Mouse (Mus musculus) retina, adult 2 months (tissue): ENCODE data around the gene Rp2.
"Not testable (repeated sequence)": the region's sequence is repeated elsewhere in the genome, so short reads cannot be mapped to it uniquely, and the experiment has no call there.

Source experiments
- DNase-seq: peaks from one replicate; pipeline ENCODE4 v3.0.0-alpha.2; 2012; ENCODE audit warnings: low read depth, low spot score

Rp2 gene

DNA sequence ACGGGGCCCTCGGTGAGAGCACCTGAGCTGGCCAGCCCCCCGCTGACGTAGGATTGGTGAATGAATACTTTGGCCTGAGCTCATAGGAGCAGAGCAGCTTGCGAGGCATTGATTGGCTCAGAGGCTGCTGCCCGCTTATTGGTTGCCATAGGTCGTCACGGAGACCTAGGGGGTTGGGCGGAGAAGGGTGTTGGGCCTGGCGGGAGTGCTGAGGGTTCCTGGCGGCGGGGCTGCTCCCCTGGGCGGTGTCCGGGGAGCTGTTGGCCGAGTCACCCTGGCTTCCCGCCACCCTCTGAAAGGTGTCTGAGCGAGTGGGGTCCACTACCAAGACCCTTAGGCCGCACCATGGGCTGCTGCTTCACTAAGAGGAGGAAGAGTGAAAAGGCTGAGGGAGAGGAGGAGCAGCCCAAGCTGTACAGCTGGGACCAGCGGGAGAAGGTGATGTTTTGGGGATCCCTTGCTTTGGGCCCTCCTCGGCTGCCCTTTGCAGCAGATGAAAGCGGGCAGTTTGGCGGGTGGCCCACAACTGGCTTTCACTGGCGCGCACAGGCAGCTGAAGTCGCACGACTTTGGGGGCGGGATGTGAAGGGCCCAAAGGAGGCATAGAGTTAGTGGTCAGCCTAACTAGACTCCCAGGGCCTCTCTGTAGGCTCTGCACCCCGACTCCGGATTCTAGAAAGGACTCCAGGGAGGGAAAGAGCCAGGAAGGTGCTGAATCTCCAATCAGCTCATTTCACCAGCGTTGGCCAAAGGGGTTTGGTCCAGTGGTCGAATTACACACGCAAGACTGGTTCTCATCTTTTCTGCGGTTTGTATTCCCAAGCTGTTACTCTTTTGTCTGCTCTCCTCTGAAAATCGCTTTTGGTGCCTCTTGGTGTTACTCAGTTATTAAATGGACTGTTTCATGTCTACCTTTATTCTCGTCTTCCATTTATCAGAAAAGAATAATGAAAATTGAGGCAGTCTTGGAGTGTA lies at the start of gene Rp2:
Gene Rp2 (plus strand): TSS at position 91 of the 975 bp plus-strand sequence.
- DNase-seq = peak; percentile 61

DNA sequence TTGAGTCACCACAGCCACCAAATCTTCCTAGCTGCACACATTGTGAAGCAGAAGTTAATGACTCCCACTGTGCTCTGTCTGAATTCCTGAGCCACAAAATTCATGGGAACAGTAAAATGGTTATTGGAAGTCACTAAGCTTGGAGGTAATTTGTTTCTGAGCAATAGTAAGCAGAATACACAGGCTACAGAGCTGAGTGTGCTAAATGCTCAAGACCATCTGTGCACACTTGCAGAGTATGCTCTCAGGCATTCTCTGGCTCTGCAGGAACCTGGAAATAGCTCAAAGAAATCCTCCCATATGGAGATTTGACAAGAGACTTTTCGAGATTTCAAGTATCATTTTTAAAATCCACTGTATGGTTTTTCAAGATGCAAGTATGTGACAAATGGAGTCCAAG lies 31.5 kb upstream of the Rp2 start:
- no peak for DNase-seq

DNA sequence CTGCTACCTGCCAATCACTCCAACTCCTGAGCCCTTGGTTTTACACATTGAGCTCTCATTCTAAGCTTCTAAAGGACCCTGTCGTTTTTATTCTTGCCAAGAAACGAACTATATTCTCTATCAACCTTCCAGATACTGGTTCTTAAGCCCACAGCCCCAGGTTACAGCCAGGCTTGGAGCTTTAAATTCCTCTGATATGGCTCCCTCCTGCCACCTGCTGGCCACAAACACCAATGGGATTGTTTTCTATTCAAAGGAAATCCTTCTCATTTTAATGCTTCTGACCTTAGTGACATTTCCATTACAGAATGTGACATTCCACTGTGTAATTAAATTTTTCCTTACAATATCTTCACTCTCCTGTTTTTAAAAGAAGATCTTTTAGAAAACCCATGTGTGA lies 28.6 kb upstream of the Rp2 start:
- peak; percentile 26 for DNase-seq

DNA sequence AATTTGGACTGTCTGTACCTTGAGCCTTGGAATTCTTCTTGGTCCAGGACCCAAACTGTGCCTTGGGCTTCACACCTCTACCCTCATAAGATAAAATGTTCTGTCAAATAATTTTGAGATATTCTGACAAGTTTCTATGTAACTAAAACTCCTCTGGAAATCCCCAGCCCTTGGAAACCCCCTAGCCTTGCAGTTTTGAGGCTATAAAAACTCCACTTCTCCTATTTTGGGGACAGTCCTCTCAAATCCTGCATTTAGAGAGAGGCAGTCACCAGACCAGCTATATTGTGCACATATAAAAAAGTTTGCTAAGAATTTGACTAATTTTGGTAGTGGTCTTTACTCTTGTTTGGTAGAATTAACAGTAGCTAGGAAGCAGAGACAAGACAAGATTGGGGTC lies 19.3 kb upstream of the Rp2 start:
- DNase-seq = no peak

DNA sequence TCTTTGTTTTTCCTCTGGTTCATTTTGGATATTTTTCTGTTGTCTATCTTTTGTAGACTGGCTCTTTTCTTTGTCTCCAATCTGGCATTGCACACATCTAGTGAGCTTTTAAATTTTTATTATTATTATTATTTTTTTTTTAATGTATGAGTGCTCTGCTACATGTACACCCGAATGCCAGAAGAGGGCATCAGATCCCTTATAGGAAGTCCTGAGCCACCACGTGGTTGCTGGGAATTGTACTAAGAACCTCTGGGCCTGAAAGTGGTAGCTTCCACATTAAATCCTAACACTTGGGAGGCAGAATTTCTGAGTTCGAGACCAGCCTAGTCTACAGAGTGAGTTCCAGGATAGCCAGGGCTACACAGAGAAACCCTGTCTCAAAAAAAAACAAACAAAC lies 17.9 kb upstream of the Rp2 start:
- no peak for DNase-seq

DNA sequence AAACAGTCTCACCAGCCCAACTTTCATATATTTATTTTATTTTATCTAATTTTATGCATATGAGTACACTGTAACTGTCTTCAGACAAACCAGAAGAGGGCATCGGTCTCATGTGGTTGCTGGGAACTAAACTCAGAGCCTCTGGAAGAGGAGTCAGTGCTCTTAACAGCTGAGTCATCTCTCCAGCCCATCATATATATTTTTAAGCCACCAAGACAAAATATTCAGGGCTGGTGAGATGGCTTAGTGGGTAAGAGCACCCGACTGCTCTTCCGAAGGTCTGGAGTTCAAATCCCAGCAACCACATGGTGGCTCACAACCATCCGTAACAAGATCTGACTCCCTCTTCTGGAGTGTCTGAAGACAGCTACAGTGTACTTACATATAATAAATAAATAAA lies 14.0 kb upstream of the Rp2 start:
- DNase-seq = not testable (repeated sequence)

DNA sequence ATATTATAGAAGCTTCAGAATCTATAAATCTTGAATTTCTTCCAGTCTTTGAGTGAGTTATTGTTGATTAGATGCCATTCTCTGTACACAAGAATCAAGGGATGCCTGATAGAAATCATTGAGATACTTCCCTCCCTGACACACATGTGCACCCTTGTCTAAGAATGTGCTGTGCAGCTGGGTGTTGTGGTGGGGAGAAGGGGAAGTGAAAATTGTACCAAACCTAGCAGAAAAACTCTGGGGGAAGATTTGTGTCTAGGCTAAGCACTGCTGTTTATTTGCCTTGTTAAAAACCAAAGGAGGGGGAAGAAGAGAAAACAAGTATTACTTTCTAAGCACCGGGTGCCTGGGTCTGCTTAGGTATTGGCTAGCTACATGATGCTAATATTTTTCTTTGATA lies 9.0 kb upstream of the Rp2 start:
- DNase-seq = no peak

DNA sequence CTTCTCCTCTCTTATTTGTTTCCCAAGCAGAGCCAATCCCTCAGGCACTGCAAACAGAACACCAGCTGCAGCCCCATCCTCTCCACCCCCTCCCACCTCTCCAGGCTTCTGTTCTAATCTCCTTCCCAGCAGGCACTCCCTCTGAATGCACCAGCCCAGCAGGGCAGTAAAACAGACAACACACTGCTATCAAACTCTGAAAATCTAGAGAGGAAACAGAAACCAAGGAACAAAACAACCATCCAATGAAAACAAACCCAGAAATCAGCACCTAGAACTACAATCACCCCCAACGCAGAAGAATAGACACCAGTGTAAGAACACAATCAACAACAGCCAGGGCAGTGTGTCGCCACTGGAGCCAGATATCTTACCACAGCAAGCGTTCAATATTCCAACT lies 8.0 kb upstream of the Rp2 start:
- DNase-seq = no peak

- DNase-seq = no peak
Measured at GRCm38 (mm10) chrX:20366036-20366435, 1.8 kb downstream of the Rp2 start.

DNA sequence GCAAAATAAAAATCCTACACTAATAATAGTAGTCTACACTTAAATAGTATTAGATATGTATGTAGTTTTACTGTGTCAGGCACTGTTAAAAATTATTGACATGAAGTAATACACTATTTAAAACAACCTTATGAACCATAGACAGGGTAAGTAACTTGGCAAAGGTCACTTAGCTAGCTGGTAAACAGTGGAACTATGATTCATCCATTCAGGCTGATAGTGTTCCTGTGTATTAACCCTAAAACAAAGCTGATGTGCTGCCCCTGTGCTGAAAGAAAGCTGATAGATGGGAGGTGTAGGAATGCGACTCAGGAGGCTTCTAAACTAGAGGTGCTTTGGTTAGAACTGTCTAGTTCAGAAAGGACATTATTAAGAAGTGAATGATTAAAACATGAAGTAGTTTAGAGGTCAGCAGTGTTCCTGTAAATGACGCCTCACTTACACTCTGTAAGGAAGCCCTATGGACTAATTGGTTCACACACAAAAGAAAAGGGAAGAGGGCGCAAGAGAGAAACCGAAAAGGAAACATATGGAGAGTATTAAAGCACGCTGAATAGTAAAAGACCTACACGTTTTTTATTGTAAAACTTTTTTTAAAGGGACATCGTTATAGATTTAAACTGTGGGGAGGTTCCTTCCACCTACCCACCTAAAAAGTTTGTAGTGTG lies 15.2 kb downstream of the Rp2 start:
- no peak for DNase-seq

- no peak for DNase-seq
Measured at GRCm38 (mm10) chrX:20382260-20382659, 18.0 kb downstream of the Rp2 start.

DNA sequence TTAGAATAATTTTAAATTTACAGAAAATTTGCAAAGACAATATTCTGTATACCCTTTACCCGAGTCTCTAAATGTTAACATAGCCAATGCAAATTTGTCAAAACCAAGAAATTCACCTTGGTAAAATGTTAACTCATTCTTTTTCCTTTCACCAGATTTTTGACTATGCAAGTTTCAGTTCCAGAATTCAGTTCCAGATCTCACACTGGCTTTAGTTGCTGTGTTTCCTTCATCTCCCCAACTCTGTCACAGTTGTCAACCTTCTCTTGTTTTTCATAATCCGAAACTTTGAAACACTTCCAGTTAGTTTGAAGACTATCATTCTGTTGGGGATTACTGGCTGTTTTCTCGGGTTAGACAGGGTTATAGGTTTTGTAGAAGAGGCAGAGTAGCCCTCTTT lies 22.7 kb downstream of the Rp2 start:
- DNase-seq = no peak

DNA sequence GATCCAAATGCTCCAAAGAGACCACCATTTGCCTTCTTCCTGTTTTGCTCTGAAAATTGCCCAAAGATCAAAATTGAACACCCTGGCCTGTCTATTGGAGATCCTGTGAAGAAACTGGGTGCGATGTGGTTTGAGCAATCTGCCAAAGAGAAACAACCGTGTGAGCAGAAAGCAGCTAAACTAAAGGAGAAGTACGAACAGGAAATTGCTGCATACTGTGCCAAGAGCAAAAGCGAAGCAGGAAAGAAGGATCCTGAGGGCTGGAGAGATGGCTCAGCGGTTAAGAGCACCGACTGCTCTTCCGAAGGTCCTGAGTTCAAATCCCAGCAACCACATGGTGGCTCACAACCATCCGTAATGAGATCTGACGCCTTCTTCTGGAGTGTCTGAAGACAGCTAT lies 27.7 kb downstream of the Rp2 start:
- not testable (repeated sequence) for DNase-seq

DNA sequence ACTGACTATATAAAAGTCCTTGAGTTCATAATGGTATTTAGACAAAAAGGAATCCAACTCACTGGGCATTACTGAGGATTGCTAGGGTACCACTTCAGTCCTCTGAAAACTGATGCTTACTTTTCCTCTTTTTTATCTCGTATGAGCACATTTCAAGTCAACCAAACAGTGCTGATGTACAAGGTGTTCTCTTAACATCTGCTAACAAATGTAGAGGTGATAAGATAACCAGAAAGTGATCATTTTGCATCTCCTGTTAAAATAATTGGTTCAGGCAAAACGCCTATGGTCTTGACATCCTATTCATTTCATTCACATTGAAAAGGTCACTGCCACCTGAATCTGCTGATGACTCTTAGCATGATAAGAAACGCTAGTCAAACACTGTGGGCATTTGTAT lies 28.7 kb downstream of the Rp2 start:
- DNase-seq = no peak

DNA sequence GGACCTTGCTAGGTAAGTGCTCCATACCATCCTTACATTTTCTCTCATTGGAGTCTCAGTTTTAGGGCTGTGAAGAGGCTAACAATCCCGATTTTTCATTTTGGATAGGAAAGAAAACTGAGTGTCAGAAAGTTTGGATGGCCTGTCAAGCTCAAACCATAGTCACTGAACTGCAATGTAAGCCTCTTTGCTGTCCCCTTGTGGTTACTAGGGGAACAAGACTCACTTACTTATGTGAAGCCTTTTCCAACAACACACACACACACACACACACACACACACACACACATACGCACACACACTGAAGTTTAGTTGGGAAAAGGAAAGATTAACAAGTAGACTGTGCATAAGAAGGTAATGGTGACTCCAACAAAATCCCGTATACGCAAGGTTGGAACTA lies 39.8 kb downstream of the Rp2 start:
- no peak for DNase-seq

- DNase-seq = no peak
Measured at GRCm38 (mm10) chrX:20406909-20407308, 42.6 kb downstream of the Rp2 start.

DNA sequence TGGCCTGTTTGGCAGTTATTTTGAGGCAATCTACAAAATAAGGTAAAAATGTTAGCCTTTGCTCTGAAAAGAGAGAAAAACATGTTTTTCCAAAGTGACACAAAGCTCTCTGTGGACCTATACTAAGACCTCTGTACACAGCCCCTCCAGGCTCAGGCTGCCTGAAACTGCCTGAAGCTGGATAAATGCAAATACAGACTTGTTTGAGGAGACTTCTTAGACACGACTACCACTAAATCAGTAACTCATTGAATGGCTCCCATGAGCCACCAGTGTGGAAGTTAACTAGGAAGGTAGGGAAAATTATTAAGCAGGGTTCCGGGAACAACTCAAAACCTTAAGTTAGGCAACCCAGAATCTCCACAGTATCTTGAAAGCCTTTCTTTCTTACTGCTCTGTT lies 43.4 kb downstream of the Rp2 start:
- DNase-seq = no peak

- no peak for DNase-seq
Measured at GRCm38 (mm10) chrX:20411382-20411781, 47.1 kb downstream of the Rp2 start.

DNA sequence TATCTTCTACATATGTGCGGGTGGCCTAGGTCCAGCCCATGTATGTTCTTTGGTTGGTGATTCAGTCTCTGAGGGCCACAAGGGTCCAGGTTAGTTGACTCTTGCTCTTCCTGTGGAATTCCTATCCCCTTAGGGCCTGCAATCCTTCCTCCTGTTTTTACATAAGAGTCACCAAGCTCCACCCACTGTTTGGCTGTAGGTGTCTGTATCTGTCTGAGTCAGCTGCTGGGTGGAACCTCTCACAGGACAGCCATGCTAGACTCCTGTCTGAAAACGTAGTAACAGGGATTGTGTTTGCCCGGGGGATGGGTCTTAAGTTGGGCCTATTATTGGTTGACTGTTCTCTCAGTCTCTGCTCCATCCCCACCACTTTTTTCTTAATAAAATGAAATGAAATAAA lies 47.9 kb downstream of the Rp2 start:
- no peak for DNase-seq

GRCm38 (mm10) chrX:20414885-20415622 lies 50.8 kb downstream of the Rp2 start:
- DNase-seq = no peak

DNA sequence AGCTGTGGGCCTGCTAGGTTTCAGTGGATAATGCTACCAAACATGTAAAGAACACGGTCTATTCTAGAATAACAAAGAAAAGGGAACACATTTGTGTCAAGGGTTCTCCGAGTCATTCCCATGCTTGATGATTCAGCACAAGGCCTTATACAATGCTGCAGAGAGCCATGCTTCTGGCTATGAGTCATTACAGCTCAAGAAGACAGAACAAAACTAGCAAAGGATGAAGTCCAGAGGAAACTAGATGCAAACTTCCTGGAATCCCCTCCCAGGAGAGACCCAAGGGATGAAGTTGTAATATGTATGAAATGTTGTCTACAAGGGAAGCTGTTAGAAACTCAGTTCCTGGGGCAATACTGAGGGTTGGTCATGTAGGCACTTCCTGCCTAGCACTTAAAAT lies 54.2 kb downstream of the Rp2 start:
- no peak for DNase-seq

DNA sequence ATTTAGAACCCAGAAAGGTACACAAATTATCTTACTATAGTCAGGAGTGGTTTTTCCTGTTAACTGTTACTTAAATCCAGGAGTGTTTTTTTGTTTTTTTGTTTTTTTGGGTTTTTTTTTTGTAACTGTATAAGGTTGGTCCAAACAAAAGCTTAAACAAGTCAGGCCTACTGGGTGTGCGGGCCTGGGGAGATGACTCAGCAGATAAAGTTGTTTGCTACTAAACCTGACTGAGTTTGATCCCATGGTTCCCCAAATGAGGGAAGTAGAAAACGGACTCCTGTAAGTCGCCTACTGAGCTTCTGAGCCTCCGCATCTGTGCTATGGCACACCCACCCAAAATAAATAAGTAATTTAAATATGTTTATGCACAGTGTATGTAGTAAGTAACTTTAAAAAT lies 55.3 kb downstream of the Rp2 start:
- DNase-seq = no peak
